Mouse (Mus musculus) left cerebral cortex, adult 8-10 months (tissue): Measurements from ENCODE around the gene Tti1. TPM values are rescaled to one million over a fixed set of nuclear protein-coding genes. Genes with fewer than 3 reads are reported as not detected.

Experiments
- DNase-seq, 2 experiments: peaks; one replicate each; pipeline ENCODE4 v3.0.0; 2022; ENCODE audit warnings: low spot score in 2 of 2
- total RNA-seq, 4 experiments: library from RNA; stranded (reverse); gene quantifications; 2 replicates each; pipeline ENCODE4 v1.2.4; 2022

Tti1 gene
- total RNA-seq, 4 experiments from 2014 or later: 23.6 to 25.7 (median 24.7) TPM

DNA sequence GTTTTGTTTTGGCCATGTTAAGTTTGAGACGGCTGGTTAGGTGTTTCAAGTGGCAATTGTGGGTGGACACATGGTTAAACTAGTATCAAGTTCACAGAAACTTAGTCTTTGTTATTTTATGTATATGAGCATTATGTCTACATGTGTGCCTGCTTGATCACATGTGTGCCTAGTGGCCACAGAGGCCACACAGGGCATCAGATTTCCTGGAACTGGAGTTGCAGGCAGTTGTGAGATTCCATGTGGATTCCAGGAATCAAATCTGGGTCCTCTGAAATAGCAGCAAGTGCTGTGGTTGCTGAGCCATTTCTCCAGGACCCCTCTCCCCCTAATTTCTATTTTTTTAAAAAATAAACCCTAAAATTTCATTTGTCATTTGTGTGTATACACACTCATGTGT, 11.4 kb upstream of the Tti1 start:
- DNase-seq: no peak

GRCm38 (mm10) chr2:158037571-158037970, 9.3 kb upstream of the Tti1 start:
- no peak for DNase-seq

DNA sequence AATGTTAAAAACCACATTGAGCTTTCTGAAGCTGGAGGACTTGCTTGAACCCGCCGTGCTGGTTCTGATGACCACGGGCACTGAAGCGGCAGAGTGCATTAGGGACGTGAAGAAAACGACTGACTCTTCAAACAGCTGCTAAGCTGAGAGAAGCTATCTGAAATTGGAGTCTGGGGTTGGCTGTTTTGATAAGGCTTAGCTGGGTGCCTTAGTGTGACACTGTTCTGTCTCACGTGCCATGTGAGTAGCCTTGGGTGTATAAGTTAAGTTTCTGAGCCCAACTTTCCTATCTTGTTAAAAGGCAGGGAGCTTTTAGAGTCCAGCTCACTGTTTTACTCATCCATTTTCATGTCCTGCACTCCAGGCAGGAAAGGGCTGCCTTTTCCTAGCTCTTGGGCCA, 8.7 kb upstream of the Tti1 start:
- DNase-seq: no peak

- no peak for DNase-seq
Measured at GRCm38 (mm10) chr2:158036408-158036807, 8.2 kb upstream of the Tti1 start.

GRCm38 (mm10) chr2:158035813-158036212, 7.6 kb upstream of the Tti1 start:
- DNase-seq: no peak

DNA sequence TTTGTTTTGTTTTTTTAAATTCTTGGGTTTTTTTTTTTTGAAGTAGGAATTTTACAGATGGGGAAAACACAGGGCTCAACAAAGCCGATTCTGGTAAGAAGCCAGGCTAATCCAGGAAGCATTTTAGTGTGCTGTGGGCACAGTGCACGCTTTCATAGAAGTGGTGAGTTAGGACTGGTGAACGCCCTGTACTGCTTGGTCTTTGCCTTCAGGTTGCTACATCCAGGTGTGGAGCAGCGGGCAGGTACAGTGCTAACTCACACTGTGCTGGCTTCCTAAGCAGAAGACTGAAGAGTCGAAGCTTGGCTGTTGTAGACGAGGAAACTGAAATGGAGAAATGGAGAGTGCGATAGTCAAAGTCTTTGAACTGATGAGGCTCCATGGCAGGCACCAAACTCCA, 1.8 kb upstream of the Tti1 start:
- no peak for DNase-seq

DNA sequence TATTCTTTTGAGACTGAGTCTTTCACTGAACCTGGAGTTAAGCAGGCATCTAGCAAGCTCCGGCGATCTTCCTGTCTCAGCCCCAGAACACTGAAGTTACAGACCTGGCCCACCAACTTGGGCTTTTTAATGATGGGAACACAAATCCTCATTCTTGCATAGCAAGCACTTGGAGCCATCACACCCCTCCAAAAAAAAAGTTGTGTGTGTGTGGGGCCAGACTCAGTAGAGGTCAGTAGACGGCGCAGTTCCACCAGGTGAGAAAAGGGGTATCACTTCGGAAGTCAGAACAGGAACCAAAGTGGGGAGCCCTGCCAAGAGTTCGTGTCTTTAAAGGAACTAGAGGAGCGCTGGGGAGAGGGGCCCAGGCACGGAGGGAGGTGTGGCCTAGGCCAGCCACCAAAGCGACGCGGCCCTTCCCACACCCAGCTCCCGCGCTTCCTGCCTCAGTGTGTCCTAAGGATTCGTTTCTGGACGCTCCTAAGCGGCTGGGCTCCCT, 329 bp downstream of the Tti1 start:
- no peak for DNase-seq

GRCm38 (mm10) chr2:158017330-158017729, 10.9 kb downstream of the Tti1 start:
- no peak for DNase-seq

DNA sequence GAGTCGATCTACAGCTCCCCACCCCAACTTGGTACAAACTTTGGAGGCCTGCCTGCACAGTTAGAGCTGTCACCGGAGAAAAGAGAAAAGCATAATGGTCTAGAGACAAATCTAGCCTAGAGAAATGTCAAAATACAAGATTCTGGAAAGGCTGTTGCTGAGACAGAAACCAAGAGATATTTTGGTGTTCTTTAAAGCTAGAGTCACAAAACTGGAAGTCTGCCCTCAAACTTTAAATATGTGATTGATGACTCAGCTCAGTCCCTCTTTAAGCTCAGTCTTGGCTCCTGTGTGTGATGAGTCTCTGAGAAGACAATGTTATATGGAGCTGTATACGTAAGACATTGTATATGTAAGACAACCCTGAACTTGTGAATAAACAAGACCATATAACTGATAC, 15.6 kb downstream of the Tti1 start:
- no peak for DNase-seq

DNA sequence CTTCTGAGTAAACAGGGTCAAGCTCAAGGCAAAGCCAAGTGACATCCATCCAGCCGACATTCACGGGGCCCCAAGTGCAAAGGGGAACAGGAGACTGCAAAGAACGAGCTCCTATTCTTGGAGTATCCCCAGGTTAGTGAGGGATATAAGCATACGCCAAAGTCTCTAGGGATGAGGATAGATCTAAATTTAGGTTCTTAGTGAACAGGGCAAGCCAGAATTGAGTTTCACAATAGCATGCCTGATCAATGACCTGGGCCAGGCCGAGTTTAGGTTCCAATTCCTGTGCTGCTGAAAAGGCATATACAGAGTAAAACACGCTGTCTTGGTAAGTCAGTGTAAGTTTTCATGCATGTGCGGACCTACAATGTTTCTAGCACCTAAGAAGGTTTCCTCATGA, 18.9 kb downstream of the Tti1 start:
- DNase-seq: no peak

GRCm38 (mm10) chr2:158005641-158006040, 22.6 kb downstream of the Tti1 start:
- no peak for DNase-seq

GRCm38 (mm10) chr2:158004620-158005019, 23.6 kb downstream of the Tti1 start:
- DNase-seq: no peak

- DNase-seq: no peak
Measured at GRCm38 (mm10) chr2:157998817-157999216, 29.4 kb downstream of the Tti1 start.

DNA sequence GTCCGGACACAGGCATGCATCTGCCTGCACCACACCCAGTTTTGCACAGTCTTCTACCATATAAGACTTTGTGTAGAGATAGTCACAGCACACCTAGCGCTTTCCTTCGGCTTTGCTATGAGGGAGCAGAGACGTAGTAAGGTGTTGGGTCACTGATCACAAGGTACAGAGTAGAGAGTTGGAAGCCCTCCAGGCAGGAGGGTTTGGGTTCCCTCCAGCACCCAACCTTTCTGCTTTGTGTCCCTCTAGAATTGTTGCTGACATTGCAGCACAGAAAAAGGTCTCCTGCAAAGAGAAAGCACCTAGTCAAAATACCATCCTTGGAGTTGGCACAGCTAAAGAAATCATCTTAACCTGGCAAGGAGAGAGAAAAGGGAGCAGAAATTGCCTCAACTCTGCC, 35.7 kb downstream of the Tti1 start:
- DNase-seq: no peak

DNA sequence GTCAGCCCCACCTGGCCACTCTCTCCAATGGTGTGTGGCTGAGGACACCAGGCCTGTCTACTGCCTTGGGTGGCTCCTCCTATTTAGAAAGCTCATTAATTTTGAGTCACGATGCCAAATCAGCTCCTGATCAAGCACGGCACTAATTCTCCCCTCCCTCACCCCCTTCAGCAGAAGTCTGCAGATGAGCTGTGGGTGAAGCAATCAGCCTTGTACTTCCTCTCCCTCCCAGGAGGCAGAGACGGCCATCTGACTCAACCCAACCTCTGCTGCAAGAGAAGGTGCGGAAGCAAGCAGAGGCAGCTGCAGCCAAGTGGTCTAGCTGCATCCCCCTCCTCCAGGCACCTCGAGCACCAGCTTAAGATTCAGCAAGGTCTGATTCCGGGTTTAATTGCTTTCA, 37.2 kb downstream of the Tti1 start:
- DNase-seq: no peak

- DNase-seq: no peak
Measured at GRCm38 (mm10) chr2:157989946-157990345, 38.3 kb downstream of the Tti1 start.

DNA sequence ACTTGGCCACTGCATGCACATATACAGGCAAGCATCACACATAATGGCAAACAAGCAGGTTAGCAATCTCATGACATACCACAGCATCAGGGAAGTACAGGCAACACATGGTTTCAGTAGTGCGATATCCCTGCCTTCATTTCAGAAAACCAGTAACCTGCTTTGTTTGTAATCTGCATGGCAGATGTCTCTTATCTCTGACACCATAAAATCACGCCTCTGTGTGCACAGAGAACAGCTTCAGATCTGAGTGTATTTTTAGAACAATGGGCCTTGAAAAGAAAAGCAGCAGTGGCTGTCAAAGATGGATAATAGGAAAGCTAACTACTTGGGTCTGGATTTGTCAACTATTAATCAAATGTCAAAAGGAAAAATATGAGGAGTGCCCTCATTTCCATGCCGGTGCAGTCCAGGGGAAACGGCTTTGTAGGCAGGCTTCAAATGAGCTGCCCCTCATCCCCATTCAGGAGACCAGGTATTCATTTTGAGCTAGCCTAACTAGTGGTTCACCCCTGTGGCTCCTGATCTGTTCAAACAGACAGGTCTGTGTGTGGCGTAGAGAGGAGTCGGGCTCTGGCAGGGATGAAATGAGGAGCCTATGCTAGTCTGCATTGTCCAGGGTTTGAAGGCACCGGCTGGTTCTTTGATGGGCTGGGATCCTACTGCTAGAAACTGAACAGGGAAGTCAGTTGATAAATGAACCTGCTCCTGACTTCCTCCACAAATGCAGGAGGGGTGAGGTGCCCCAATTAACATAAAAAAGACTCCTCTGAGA, 39.6 kb downstream of the Tti1 start:
- DNase-seq: no peak

GRCm38 (mm10) chr2:157986235-157986634, 42.0 kb downstream of the Tti1 start:
- DNase-seq: no peak

DNA sequence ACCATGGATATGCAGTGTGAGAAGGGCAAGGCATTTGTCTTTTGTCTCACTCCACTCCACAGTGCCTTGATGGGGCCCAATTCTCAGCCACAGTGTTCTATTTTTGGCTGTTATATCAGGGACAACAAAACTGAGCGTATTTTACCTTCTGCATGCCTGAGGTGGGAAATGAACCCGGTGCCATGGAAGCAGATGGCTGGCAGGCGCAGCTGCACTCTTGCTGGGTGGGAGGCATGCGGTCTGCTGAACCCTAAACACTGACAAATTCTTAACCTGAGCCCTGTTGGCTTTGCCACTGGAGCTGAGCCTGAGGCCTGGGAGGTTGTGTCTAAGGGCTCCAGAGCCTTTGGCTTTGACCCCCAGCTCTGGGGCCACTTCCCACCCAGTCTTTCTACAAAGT, 42.6 kb downstream of the Tti1 start:
- DNase-seq: no peak

DNA sequence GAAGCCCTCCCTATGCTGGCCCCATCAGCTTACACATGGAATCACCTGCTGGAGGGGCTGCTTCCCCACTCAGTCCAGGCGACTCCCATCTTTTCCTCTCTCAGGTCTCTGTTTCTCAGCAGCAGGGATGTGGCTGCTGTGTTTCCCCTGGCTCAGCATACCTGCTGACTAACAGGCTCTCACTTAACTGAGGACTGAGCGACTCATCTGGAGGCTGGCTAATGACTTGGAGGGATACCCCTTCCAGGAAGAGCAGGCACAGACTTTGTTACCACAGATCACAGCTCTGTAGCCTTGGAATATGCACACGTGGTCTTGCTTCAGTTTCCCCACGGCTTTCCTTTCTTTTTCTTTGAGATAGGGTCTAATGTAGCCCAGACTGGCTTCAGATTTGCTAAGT, 45.0 kb downstream of the Tti1 start:
- DNase-seq: no peak

- DNase-seq: no peak
Measured at GRCm38 (mm10) chr2:157982727-157983126, 45.5 kb downstream of the Tti1 start.

DNA sequence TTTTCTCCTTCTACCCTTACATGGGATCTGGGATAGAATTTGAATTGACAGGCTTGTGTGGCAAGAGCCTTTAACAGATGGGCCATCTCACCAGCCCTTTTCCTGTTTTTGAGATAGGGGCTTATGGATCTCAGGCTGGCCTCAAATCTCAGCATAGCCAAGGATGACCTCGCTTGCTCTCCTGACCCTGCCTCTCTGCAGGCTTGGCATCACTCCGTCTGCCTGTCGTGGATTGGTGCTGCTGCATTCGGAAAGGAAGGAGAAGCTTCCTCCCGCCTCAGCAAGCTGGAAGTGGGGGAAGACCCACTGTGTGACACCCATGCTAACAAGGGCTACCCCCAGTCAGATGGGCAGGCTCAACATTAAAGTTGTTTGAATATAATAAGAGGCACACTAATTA, 49.0 kb downstream of the Tti1 start:
- no peak for DNase-seq

DNA sequence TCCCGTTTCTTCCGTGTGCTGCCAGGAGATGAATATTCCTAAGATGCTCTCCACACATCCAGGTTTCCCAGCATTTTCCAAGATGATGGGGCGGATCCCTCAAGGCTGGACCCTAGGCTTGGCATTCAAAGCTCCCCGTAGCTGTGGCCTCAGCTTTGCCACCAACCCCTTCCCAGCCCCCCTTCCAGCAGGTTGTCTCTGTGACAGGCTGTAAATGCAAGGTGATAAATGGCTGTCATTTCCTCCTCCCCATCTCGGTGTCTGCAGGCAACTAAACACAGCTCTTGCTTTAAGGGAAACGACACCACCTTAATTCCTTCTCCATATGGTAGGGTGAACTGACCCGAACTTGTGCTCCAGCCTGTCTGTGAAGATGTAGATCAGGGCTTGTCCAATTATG, 52.6 kb downstream of the Tti1 start:
- DNase-seq: no peak
